Mouse (Mus musculus) gastrocnemius, adult 2 months (tissue): ENCODE measurements around the gene Ghrhr. TPM values are rescaled to one million over a fixed set of nuclear protein-coding genes. Genes with fewer than 3 reads are reported as not detected.

Experiments used
- DNase-seq: peaks from one replicate; pipeline ENCODE4 v3.0.0; 2022
- H3K27ac ChIP-seq: fragments of 200-600 bp; 2 replicates; pipeline ENCODE4 v1.8.1; 2022; ENCODE audit warnings: mild to moderate bottlenecking
- H3K4me3 ChIP-seq: fragments of 200-600 bp; 2 replicates; pipeline ENCODE4 v1.8.1; 2022; ENCODE audit warnings: mild to moderate bottlenecking, moderate library complexity
- CTCF ChIP-seq: fragments of 200-600 bp; IDR thresholded peaks from 2 replicates; pipeline ENCODE4 v1.8.1; 2022; ENCODE audit warnings: antibody characterized with exemption, mild to moderate bottlenecking, moderate library complexity
- intact Hi-C: fragments of 180-260 bp; cut with DNase I; formaldehyde crosslinking; loops from one replicate; pipeline ENCODE4 v1.15.1; 2025
- total RNA-seq, 2 experiments: library from RNA; stranded (reverse); gene quantifications; 2 replicates each; pipeline ENCODE4 v1.2.3; 2021

Gene Ghrhr
- total RNA-seq, 2 experiments from 2014 or later: not detected

DNA sequence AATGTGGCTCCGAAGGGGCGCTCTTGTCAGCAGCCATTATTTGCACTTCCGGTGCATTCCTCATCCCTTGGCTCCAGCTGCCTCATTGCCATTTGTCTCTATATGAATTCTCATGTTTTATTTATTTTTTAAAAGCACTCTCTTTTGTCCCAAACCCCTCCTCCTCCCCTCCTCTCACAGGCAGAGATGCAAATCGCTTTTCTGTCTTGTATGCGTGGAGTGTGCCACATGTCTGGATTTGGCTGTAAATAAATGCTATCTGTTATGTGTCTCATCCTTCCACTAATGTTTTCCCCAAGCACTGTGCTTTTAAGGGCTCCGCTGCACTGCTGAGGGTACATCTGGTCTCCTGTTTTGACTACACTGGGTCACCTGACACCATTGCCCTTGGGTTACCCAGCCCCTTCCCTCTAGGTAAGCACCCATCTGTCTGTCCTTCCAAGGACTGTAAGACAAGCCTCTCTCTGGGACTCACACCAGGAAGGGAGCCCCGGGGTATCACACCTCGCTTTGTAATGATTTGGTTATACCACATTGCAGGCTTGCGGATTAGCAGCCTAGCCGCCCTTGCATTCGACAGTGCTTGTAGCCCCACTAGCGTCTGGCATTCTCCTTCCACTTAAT lies 12.6 kb downstream of the Ghrhr start:
- intact Hi-C loops: no loop called here
- H3K4me3 ChIP-seq: no peak overlapping the region
- no peak for DNase-seq
- no peak for TF ChIP-seq CTCF
- no peak overlapping the region for H3K27ac ChIP-seq

DNA sequence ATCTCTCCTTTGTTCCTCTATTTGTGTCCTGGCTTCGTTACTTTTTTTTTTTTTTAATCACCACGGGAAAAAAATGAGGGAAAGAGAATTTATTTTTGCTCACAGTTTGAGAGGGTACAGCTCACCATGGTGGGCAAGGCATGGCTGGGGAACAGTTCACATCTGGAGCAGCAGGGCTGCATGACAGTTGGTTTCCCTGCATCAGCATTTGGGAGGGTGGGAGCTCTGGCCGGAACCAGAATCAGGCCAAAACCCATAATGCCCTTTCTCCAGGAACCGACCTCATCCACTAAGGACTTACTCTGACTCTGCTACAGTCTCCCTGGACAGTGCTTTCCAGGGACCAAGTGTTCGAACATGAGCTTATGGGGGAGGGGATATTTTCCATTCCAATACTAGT lies 13.2 kb downstream of the Ghrhr start:
- TF ChIP-seq CTCF: no peak
- Histone ChIP-seq H3K27ac (no peak overlapping the region), H3K4me3 (no peak overlapping the region)
- DNase-seq: no peak
- intact Hi-C loops: no loop called here

DNA sequence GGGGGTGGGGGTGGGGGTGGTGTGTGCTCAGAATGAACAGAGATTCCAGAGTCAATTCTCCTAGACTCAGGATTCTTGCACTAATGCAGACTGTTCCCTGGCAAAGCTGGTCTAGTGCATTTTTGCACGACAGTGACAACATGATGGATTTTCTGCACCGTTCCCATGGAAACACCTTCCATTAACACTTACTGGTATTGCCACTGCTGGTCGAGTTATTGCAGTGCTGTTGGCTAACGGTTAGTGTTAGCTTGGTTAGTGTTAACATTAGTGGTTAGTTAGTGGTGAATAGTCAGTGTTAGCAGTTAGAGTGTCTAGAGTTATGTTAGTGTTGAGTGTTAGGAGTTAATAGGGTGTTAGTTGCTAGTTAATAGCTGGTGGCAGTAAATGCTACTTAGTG lies 15.7 kb downstream of the Ghrhr start:
- Histone ChIP-seq H3K4me3 (no peak overlapping the region), H3K27ac (no peak overlapping the region)
- no peak for TF ChIP-seq CTCF
- no peak for DNase-seq
- intact Hi-C loops: loop anchor here (1.0 to 5.0 kb wide), 2 partner anchors 70 to 119 kb away; no protein-coding TSS in a partner anchor

DNA sequence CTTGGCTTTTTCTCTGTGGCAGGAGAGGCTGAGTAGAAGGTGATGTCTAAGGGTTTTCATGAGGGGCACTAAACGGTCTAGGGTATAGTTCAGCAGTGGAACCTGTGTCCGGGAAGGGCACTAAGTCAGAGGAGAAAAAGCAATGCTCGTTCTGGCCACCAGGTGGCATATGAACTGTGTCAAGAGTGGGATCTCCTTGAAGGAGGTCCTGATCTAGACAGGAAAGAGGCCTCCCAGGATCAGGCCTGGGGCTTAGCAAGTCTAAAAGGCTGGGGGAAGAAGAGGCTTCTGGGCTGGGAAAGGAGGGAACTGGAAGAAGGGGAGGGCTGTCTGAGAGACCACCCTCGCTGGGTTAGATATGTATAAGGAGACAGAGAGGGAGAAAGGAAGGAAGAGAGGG lies 16.4 kb downstream of the Ghrhr start:
- H3K27ac ChIP-seq: no peak overlapping the region; the same call in 1 of the 2 replicates
- no peak overlapping the region for H3K4me3 ChIP-seq
- TF ChIP-seq CTCF: peak; percentile 85
- peak; percentile 79 for DNase-seq
- intact Hi-C loops: loop anchor here (1.0 to 5.0 kb wide), 2 partner anchors 70 to 119 kb away; no protein-coding TSS in a partner anchor

DNA sequence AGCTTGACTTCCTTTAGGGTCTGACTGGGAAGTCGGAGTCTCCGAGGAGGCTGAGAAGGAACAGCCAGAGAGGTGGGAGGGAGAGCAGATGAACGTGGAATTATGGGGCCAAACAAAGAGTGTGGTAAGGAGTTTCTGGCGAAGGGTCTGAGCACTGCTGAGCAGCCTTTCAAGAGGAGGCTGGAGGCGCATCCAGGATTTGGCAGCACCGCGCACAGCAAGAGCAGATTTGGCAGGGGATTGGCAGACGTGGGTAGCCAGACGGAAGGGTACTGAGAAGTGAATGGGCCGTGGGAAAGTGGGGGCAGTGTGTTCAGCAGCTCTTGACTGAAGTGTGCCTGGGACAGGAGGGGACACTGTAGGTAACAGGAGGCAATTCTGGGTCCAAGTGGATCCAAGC lies 18.8 kb downstream of the Ghrhr start:
- intact Hi-C loops: loop anchor here (5.0 kb wide), 1 partner anchor 67 kb away; no protein-coding TSS in a partner anchor
- peak; percentile 18 for DNase-seq
- no peak for TF ChIP-seq CTCF
- Histone ChIP-seq H3K4me3 (no peak overlapping the region), H3K27ac (no peak overlapping the region)

DNA sequence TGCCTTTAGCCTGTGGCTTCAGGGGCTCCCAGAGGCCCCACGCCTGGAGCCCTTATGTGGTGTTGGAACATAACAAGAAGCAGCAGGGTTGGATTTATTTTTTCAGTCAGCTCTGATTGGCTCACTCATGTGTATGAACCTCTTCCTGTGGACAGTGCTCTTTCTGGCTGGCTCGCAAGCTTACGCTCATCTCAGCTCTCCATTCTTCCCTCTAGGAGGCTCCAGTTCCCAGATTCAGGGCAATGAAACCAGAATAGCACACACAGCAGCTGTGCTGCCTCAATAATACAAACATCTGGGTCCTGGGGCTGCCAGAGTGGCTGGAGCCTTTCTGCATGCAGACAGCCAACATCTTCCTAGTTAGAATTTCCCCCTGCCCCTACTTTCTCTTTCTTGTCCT lies 20.1 kb downstream of the Ghrhr start:
- intact Hi-C loops: no loop called here
- peak; percentile 54 for DNase-seq
- H3K27ac ChIP-seq: peak overlapping the region; percentile 68
- TF ChIP-seq CTCF: peak; percentile 49
- H3K4me3 ChIP-seq: peak overlapping the region; percentile 40

DNA sequence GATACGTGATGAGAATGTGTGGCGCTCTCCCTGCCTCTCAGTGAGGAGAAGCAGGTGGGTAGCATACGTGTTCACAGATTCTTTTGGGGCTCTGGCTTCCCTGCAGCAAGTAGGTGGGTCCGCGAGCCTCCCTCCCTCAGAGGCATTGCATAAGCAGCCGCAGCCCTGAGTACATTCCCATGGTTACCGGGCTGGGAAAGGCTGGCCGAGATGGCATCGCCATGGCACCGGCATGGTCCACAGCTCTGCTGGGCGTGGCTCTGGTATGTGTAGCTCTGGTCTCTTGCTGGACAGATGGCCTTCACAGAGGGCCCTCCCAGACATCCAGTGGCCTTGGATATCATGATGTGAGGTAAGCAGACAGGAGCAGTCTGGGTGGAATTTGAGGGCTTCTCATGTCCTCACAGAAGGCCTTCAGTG lies 20.5 kb downstream of the Ghrhr start:
- H3K4me3 ChIP-seq: peak overlapping the region; percentile 40
- intact Hi-C loops: no loop called here
- no peak for TF ChIP-seq CTCF
- peak; percentile 56 for DNase-seq
- H3K27ac ChIP-seq: peak overlapping the region; percentile 68

DNA sequence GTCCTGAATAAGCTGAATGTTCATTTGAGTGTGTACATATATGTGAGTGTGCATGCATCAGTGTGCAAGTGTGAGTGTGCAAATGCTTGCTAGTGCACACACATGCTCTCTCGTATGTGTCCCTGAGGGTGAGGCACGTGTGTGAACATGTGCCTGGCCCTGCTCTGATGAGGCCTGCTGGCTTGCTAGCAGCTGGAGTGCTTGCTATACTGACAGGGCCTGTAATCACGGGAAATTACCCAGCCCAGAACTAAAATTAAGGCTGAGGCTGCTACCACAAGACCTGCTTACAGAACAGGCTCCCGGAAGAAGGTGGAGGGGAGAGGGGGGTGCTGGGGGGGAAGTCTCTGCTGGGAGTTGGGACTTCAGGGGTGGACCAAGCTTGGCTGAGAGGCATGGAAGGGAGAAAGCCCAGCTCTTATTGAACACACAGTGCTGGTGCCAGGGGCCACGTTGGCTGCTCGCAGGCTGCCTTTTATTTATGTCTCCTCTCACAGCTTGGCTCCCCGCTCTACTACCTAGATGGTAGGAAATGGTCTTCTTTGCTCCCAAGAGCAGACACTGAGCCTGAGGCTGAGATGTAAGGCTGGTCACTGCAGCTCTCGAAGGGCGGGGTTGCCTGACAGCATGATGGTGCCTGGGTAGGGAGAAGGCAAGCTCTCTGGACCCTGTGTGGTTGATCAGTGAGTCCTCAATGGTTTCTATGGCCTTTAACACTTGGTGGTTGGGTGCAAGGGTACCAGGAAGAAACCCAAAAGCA lies 23.0 kb downstream of the Ghrhr start:
- intact Hi-C loops: no loop called here
- H3K27ac ChIP-seq: no peak overlapping the region
- DNase-seq: peak; percentile 13
- no peak overlapping the region for H3K4me3 ChIP-seq
- TF ChIP-seq CTCF: no peak

DNA sequence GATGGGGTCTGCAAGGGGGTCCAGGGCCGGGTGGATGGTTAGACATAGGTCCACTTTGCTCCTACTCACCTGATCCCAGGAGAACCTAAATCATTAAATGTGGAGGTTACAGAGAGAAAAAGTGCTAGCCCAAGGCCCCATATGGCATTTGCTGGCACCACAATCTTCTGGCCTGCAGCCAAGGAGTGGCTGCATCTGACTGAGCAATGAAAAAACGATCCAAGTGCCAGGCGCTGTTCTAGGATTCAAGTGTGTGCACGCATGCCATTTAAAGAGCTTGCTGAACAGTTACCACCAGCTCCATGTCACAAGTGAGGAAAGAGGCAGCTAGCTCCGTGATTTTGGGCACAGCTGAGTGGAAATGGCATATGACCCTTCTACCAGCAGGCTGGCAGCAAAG lies 23.8 kb downstream of the Ghrhr start:
- TF ChIP-seq CTCF: no peak
- H3K27ac ChIP-seq: no peak overlapping the region
- no peak overlapping the region for H3K4me3 ChIP-seq
- intact Hi-C loops: no loop called here
- peak; percentile 54 for DNase-seq

DNA sequence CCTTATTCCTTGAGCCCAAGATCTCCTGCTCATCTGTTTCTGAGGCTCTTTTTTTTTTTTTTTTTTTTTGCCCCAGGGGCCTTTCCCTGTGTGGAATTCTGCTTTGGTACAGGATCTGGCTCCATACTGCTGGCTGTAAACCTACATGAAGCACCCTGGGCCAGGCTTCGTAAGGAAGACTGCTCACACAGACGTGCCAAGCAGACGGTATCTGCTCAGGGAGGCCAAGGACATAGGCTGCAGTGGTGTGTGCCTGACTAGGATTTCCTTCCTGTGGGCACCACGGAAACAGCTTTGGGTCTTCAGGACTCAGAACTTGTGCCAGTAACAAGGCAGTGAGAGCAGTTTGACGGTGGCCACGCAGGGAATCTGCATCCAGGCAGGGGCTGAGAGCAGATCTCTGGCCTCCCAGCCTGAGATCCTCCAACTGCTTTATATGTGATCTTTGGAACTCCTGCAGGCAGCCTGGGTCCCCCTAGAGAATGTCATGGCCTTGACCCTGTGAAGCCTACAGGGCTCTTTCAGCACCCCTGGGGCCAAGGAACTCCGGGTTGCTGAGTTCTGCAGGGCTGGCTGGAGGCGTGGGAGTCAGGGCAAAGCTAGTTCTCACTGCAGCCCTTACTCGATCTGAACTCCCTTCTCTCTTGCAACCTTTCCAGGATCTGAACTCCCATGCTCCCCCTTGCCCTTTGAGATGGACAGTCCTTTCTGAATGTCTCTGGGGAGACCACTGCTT lies 26.1 kb downstream of the Ghrhr start:
- Histone ChIP-seq H3K27ac (no peak overlapping the region), H3K4me3 (no peak overlapping the region)
- no peak for DNase-seq
- intact Hi-C loops: no loop called here
- no peak for TF ChIP-seq CTCF

DNA sequence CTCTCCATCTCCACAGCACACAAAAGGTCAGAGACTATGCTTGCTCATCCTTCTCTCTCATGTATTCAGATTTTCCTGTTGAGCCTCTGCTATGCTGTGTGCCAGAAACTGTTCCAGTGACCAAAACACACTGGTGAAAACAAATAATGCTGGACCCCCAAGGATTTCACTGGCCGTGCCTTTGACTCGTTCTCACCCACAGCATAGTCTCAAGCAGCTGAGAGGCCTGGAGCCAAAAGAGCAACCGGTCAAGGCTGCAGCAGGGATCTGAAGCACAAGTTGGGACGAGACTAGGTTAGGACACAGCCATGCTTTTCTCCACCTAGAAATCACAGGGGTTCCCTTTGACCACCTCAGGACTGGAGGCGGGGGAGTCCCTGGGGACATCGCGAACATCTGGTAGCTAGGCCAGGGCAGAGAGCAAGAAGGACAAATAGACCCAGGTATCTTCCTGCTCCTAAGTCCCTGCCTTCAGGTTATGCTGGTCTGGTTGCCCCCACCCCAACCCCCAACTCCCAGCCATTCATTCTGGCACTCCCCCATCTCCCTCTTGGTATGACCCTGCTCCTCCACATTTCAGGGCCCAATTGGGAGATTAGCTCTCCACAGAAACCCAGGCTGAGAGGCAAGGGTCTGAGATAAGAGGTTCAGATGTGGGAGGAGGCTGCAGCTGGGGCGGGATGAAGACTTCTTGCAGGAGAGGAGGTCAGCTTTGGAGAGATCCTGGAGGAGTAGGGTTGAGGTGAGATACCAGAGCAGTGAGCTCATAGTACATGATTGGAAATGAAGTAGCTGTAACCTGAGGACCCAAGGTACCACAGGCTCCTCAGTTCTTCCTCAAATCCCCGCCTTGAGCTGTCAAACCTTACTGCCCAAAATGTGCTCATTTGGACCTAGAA lies 27.6 kb downstream of the Ghrhr start:
- intact Hi-C loops: no loop called here
- DNase-seq: peak; percentile 43
- TF ChIP-seq CTCF: no peak
- H3K27ac ChIP-seq: peak overlapping the region; percentile 52
- no peak overlapping the region for H3K4me3 ChIP-seq

DNA sequence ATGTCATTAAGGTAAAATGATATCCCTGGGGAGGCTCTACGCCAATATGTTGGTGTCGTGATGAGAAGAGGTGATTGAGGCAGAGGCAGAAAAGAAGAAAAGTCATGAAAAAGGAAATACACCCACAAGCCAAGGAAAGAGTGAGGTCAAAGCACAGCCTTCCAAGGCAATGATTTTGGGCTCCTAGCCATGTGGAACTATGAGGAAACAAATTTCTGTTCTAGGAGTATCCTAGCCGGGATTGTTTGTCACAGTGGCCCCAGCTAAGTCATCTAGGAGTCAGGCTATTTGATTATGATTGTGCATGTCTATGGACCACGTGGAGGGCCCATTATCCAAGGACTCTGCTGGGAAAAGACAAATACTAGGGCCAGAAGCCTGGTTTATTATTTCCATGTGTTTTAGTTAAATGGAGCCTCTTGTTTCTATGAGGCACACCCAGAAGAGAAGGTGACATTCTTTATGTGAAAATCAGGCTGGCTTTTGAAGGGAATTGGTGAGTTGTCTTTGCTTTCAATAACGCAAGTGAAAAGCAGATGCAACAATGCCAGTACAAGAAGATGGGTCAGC lies 28.4 kb downstream of the Ghrhr start:
- no peak for TF ChIP-seq CTCF
- H3K4me3 ChIP-seq: no peak overlapping the region
- H3K27ac ChIP-seq: peak overlapping the region; percentile 52
- no peak for DNase-seq
- intact Hi-C loops: no loop called here
